In the genomic region with DNA sequence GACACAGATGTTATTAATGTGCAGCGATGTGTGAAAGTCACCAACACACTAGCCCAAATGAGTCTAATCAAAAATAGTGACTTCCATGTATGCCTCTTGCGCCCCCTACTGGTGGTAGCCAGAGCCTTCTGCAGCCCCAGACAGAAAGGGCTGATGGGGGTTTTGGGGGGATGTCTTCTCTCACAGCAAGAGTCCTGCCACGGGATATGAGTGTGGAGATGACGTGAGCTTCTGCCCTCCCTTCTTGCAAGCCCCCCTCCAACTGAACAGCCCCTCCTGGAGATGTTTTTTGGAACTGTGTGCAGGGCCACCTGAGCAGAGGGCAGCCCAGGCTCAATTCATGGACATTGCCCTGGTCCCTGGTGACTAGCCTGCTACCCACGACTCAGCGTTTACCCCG, we compare ENCODE assay signal across 8 mouse cellular contexts. TPM values are rescaled to one million over a fixed set of nuclear protein-coding genes. Genes with fewer than 3 reads are reported as not detected.
DNase-seq lines count a peak whose midpoint lies in the region; ATAC-seq and TF ChIP-seq lines count a peak whose summit lies in the region.

No protein-coding gene starts in this region.

- no peaks in the 10 kb centered on the region for H3K27me3 ChIP-seq in spleen, adult 2 months (ENCODE audit: control insufficient read depth, insufficient read depth, low read length)

- peak; percentile 78; the same call in 1 of the 2 replicates for TF ChIP-seq CTCF in spleen, adult 2 months (IDR thresholded peaks at IDR 0.05; ENCODE audit: extremely low read depth, insufficient read depth, insufficient read length, insufficient replicate concordance)

- WGBS in spleen, adult 2 months = 9% methylated on average over 7 of the region's 7 CpGs

- no peaks in the 10 kb centered on the region for H3K36me3 ChIP-seq in spleen, adult 2 months (ENCODE audit: control insufficient read depth, insufficient read depth, low read length)

- DNase-seq in gastrocnemius, adult 18-20 months (ENCODE audit: low spot score) = peak; percentile 70
- DNase-seq in gastrocnemius, postnatal 25 days = no peak
- peak; percentile 66 for DNase-seq in adrenal gland, adult 2 months
- peak; percentile 71 for DNase-seq in embryo, embryonic 9.5 days (ENCODE audit: extremely low spot score)
- DNase-seq in layer of hippocampus, postnatal 25 days (ENCODE audit: extremely low spot score in 1 of 2, low spot score in 1 of 2) = peak; percentile 58 to 88
- peak in 1 of 2 experiments; percentile 62 for DNase-seq in spleen, adult 2 months (ENCODE audit: low read depth in 1 of 2, low spot score in 2 of 2)

- no peak overlapping the region for H3K4me3 ChIP-seq in spleen, adult 2 months (ENCODE audit: extremely low read depth, insufficient read depth, insufficient read length)

- peak; percentile 70 to 71; a peak in 3 of 4 replicates for ATAC-seq in hematopoietic stem cell, adult 5-6 weeks (replicated peaks in 1 of 2; ENCODE audit: insufficient read depth in 1 of 2, low FRiP score in 2 of 2, low TSS enrichment in 1 of 2, low read depth in 1 of 2, poor library complexity in 2 of 2, severe bottlenecking in 2 of 2)
- peak; percentile 90 for ATAC-seq in megakaryocyte progenitor cell, adult 5-6 weeks (replicated peaks; ENCODE audit: poor library complexity)

- no peak for TF ChIP-seq POLR2A in spleen, adult 2 months (IDR thresholded peaks at IDR 0.05; ENCODE audit: low read depth, low read length)

- no peak overlapping the region for H3K27ac ChIP-seq in spleen, adult 2 months (ENCODE audit: insufficient read depth, low read length)

- no peaks in the 10 kb centered on the region for H3K4me1 ChIP-seq in spleen, adult 2 months (ENCODE audit: control insufficient read depth, insufficient read depth, insufficient read length)

RNA-seq across cellular contexts. Expression of gene Rab20, which starts 7.6 kb away (rescaled TPM):
- total RNA-seq in gastrocnemius, adult 18-20 months (2021) = 1 to 10 TPM; 2.5 to 4.6 TPM
- under 1 TPM; 0.51 to 0.90 TPM for total RNA-seq in gastrocnemius, postnatal 25 days (2021)
- 1 to 10 TPM; 7.9 to 9.6 TPM for total RNA-seq in adrenal gland, adult 2 months (2021)
- polyA plus RNA-seq in adrenal gland, adult 2 months (2012; rRNA removed) = 16.6 and 19.6 TPM in 2 replicates
- total RNA-seq in hematopoietic stem cell, adult 5-6 weeks (2017) = 5.0 and 6.4 TPM in 2 replicates
- total RNA-seq in layer of hippocampus, postnatal 25 days (2021) = under 1 TPM; 0.20 to 0.26 TPM
- total RNA-seq in megakaryocyte progenitor cell, adult 5-6 weeks (2015) = 1.3 and 2.2 TPM in 2 replicates
- total RNA-seq in megakaryocyte progenitor cell, adult 5-6 weeks (2017) = 3.7 and 5.2 TPM in 2 replicates
- polyA plus RNA-seq in spleen, adult 2 months (2012; rRNA removed) = 17.1 and 17.8 TPM in 2 replicates

RNA-seq across cellular contexts. Expression of gene Naxd, which starts 11.2 kb away (rescaled TPM):
- total RNA-seq in gastrocnemius, adult 18-20 months (2021) = 10 to 100 TPM; 25.4 to 26.0 TPM
- 10 to 100 TPM; 26.3 to 28.9 TPM for total RNA-seq in gastrocnemius, postnatal 25 days (2021)
- 10 to 100 TPM; 67.2 to 75.3 TPM for total RNA-seq in adrenal gland, adult 2 months (2021)
- 103 and 114 TPM in 2 replicates for polyA plus RNA-seq in adrenal gland, adult 2 months (2012; rRNA removed)
- total RNA-seq in hematopoietic stem cell, adult 5-6 weeks (2017) = 53.2 and 56.3 TPM in 2 replicates
- total RNA-seq in layer of hippocampus, postnatal 25 days (2021) = 10 to 100 TPM; 60.1 to 64.2 TPM
- 59.8 and 65.7 TPM in 2 replicates for total RNA-seq in megakaryocyte progenitor cell, adult 5-6 weeks (2015)
- 70.6 and 72.5 TPM in 2 replicates for total RNA-seq in megakaryocyte progenitor cell, adult 5-6 weeks (2017)
- 57.0 and 61.6 TPM in 2 replicates for polyA plus RNA-seq in spleen, adult 2 months (2012; rRNA removed)
